Mouse (Mus musculus) spleen, adult 2 months (tissue): ENCODE measurements around the gene Tssk3. TPM values are rescaled to one million over a fixed set of nuclear protein-coding genes. Genes with fewer than 3 reads are reported as not detected.

Experiments
- DNase-seq, 2 experiments: peaks; one replicate each; pipeline versions ENCODE4 v3.0.0 to v3.0.0-alpha.2; 2012 to 2021; ENCODE audit warnings: low spot score in 2 of 2, low read depth in 1 of 2
- H3K27ac ChIP-seq: fragments of 200-500 bp; 2 replicates; pipeline ENCODE4 v1.5.1; 2012; ENCODE audit warnings: low read length, inconsistent platforms; ENCODE audit not compliant: insufficient read depth
- H3K27me3 ChIP-seq: fragments of 200-500 bp; 2 replicates; pipeline ENCODE4 v1.6.1; 2012; ENCODE audit warnings: mild to moderate bottlenecking, moderate library complexity, low read length, inconsistent platforms; ENCODE audit not compliant: control insufficient read depth, insufficient read depth
- H3K36me3 ChIP-seq: fragments of 200-500 bp; 2 replicates; pipeline ENCODE4 v1.6.1; 2012; ENCODE audit warnings: mild to moderate bottlenecking, low read length, inconsistent platforms; ENCODE audit not compliant: control insufficient read depth, insufficient read depth
- H3K4me1 ChIP-seq: fragments of 200-500 bp; 2 replicates; pipeline ENCODE4 v1.6.1; 2011; ENCODE audit warnings: inconsistent platforms; ENCODE audit not compliant: control insufficient read depth, insufficient read depth, insufficient read length
- H3K4me3 ChIP-seq: fragments of 200-500 bp; 2 replicates; pipeline ENCODE4 v1.5.1; 2011; ENCODE audit warnings: mild to moderate bottlenecking, inconsistent platforms; ENCODE audit not compliant: insufficient read depth, insufficient read length; ENCODE audit errors: extremely low read depth
- CTCF ChIP-seq: fragments of 200-500 bp; IDR thresholded peaks from 2 replicates; pipeline ENCODE4 v1.5.1; 2011; ENCODE audit warnings: mild to moderate bottlenecking, inconsistent platforms; ENCODE audit not compliant: insufficient read depth, insufficient read length, insufficient replicate concordance; ENCODE audit errors: extremely low read depth
- POLR2A ChIP-seq: fragments of 200-500 bp; IDR thresholded peaks from 2 replicates; pipeline ENCODE4 v1.6.1; 2011; ENCODE audit warnings: low read depth, low read length, inconsistent platforms
- WGBS: fragments of 180-500 bp; shearing (Covaris S2); methylation state at CpG from one replicate; pipeline ENCODE4 v1.1.7; 2018; 5-methylcytosine and 5-hydroxymethylcytosine counted together
- polyA plus RNA-seq: library from polyadenylated mRNA; depleted of rRNA; stranded (reverse); fragments of >200 nt; gene quantifications from 2 replicates; pipeline ENCODE4 v1.2.3, GENCODE M21; 2012

Tssk3 gene
- polyA plus RNA-seq, 1 experiment: not detected

DNA sequence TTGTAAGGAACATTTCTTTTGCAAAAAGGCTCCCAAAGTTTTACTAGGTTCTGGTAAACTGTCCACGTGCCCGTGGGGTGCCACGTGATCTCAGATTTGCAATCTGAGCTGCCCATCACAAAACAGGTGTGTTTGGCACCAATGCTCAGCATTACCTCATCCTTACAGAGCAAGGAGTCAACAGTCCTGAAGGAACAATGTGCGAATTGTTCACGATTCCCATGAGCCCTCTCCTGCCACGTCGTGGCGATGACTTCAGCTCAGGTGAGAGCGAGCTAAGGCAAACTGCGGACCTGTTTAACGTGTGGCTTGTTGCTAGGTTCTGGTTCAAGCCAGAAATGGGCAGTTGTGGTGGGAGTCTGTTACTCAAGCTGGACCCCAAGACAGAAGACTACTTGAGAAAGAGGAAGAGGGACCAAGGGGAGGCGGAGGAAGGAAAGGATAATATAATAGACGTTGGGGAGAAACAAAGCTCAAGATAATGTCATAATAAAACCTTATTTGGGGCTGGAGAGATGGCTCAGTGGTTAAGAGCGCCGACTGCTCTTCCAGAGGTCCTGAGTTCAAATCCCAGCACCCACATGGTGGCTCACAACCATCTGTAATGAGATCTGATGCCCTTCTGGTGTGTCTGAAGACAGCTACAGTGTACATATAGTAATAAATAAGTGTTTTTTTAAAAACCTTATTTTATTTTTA is 39.2 kb downstream of the Tssk3 start:
- no peaks in the 10 kb centered on the region for H3K27me3 ChIP-seq
- TF ChIP-seq POLR2A: no peak
- no peak for TF ChIP-seq CTCF
- H3K4me3 ChIP-seq: no peak overlapping the region
- no peaks in the 10 kb centered on the region for H3K4me1 ChIP-seq
- H3K36me3 ChIP-seq: no peaks in the 10 kb centered on the region
- DNase-seq: no peak
- 76% methylated on average over 15 of the region's 15 CpGs for WGBS
- H3K27ac ChIP-seq: no peak overlapping the region

DNA sequence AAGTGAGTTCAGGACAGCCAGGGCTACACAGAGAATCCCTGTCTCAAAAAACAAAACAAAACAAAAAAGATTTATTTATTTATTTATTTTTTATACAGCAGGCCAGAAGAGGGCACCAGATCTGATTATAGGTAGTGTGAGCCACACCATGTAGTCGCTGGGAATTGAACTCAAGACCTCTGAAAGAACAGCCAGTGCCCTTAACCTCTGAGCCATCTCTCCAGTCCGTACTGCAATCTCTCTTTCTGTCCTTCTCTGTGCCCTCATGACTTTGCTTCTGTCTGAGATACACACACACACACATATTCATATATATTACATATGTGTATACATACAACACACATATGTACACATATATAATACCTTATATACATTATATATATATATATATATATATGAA is 40.0 kb downstream of the Tssk3 start:
- H3K4me3 ChIP-seq: no peak overlapping the region
- 52% methylated on average over 2 of the region's 2 CpGs for WGBS
- DNase-seq: no peak
- H3K27me3 ChIP-seq: no peaks in the 10 kb centered on the region
- no peaks in the 10 kb centered on the region for H3K36me3 ChIP-seq
- H3K4me1 ChIP-seq: no peaks in the 10 kb centered on the region
- H3K27ac ChIP-seq: no peak overlapping the region
- no peak for TF ChIP-seq CTCF
- TF ChIP-seq POLR2A: no peak

DNA sequence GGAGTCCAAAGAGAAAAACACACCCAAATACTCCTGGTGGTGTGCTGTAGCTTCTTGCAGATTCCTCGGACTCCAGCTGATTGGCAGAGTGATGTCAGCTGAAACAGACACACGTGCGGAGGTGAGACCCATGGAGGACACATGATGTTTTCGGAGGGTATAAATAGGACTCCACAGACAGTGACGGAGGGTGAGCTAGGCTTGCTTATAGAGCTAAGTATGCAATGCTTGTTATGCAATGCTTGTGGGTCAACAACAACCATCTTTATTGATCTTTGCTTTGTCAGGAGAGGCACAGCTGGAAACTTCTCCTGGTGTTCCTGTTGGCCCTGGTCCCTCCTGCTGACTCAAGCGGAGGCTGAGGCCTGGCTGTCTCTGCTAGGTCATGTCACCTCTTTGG is 42.1 kb downstream of the Tssk3 start:
- Histone ChIP-seq H3K27ac (no peak overlapping the region), H3K27me3 (no peaks in the 10 kb centered on the region), H3K36me3 (no peaks in the 10 kb centered on the region), H3K4me3 (no peak overlapping the region), H3K4me1 (no peaks in the 10 kb centered on the region)
- DNase-seq: no peak
- TF ChIP-seq POLR2A (no peak), CTCF (no peak)
- 95% methylated on average over 6 of the region's 6 CpGs for WGBS

DNA sequence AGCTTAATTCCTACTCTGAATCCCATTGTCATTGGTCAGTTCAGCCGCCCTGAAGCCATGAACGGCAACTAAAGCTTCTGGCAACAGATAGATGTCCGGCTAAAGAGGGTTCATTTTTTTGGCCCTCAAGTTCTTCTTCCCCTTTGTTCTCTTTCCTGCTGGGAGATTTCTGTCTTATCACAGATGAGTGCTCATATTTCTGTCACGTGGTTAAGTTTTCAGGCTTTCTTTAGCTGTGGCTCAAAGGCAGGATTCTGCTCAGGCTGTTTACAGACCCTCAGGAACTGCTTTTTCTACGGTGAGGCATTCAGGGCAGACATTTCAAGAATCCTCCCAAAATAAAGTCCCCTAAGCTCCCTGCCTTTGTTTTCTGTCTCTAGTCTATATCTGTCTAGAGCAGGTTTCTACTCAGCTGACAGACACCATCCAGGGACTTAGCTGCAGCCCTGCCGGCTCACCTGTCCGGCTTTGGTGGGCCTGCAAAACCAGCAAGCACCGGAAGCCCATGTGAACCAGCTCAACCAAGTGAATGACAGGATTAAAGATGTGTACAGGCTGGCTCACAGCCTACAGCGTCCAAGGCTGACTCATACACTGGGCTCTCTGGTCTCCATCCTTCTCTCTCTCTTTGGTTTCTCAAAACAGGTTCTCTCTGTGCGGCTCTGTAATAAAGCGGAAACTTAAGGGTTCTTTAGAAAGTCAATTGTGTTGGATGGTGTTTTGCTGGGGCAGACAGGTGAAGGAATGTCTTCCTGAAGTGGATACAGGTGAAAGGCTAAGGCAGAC is 42.9 kb downstream of the Tssk3 start:
- no peaks in the 10 kb centered on the region for H3K36me3 ChIP-seq
- H3K27me3 ChIP-seq: no peaks in the 10 kb centered on the region
- no peak overlapping the region for H3K4me3 ChIP-seq
- H3K27ac ChIP-seq: no peak overlapping the region
- no peak for TF ChIP-seq POLR2A
- no peak for TF ChIP-seq CTCF
- no peaks in the 10 kb centered on the region for H3K4me1 ChIP-seq
- DNase-seq: no peak
- 77% methylated on average over 11 of the region's 11 CpGs for WGBS

DNA sequence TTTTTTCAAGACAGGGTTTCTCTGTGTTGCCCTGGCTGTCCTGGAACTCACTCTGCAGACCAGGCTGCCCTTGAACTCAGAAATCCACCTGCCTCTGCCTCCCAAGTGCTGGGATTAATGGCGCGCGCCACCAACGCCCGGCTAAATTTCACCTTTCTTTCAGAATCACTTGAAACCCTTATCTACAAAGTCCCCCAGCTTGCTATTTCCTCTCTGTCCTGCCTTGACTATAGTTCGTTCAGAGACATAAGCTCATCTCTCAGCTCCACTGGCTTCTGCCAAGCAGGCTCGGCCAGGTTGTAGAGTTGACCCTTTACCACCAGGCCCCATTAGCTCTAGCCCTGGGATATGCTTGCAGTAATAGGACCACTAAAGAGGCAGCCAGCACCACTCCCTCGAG is 43.5 kb downstream of the Tssk3 start:
- H3K27ac ChIP-seq: no peak overlapping the region
- TF ChIP-seq CTCF (no peak), POLR2A (no peak)
- no peaks in the 10 kb centered on the region for H3K36me3 ChIP-seq
- 74% methylated on average over 8 of the region's 8 CpGs for WGBS
- H3K27me3 ChIP-seq: peaks cover 3% of the 10 kb centered on the region
- H3K4me1 ChIP-seq: no peaks in the 10 kb centered on the region
- H3K4me3 ChIP-seq: no peak overlapping the region
- DNase-seq: no peak

DNA sequence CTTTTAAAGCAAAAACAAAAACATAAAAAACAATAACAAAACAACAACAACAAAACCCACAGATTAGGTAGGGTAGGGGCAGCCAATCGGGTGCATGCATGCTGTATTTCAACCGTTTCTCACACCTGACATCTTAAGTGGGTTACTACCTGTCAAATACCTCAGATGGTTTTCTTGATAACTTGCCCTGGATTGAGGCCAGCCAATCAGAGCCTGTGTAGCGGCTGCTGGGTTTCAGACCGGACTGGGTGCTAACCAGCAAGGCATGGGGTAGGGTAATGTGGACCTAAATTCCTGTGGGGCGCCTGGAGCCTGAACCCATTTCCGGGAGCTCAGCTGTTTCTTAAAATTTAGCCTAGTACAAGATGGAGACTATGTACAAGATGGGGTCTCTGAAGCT is 49.7 kb downstream of the Tssk3 start:
- 37% methylated on average over 6 of the region's 6 CpGs for WGBS

More for the DNA sequence above, 49.7 kb downstream of the Tssk3 start:
- DNase-seq: no peak
- Histone ChIP-seq H3K36me3 (no peaks in the 10 kb centered on the region), H3K4me1 (no peaks in the 10 kb centered on the region), H3K27me3 (peaks cover 18% of the 10 kb centered on the region), H3K27ac (no peak overlapping the region), H3K4me3 (no peak overlapping the region)
- TF ChIP-seq POLR2A: no peak
- no peak for TF ChIP-seq CTCF
